Mouse (Mus musculus) urinary bladder, postnatal 10 days (tissue): ENCODE data around the gene Nme4.
A peak's percentile ranks its signal among the peaks of the same experiment; 100 is the strongest.
"Not testable (repeated sequence)": the region's sequence is repeated elsewhere in the genome, so short reads cannot be mapped to it uniquely, and the experiment has no call there.

Experiments
- DNase-seq: peaks from one replicate; pipeline ENCODE4 v3.0.0; 2022; ENCODE audit warnings: low spot score

Gene Nme4

GRCm38 (mm10) chr17:26114061-26114460 is 18.7 kb upstream of the Nme4 start:
- DNase-seq = no peak

DNA sequence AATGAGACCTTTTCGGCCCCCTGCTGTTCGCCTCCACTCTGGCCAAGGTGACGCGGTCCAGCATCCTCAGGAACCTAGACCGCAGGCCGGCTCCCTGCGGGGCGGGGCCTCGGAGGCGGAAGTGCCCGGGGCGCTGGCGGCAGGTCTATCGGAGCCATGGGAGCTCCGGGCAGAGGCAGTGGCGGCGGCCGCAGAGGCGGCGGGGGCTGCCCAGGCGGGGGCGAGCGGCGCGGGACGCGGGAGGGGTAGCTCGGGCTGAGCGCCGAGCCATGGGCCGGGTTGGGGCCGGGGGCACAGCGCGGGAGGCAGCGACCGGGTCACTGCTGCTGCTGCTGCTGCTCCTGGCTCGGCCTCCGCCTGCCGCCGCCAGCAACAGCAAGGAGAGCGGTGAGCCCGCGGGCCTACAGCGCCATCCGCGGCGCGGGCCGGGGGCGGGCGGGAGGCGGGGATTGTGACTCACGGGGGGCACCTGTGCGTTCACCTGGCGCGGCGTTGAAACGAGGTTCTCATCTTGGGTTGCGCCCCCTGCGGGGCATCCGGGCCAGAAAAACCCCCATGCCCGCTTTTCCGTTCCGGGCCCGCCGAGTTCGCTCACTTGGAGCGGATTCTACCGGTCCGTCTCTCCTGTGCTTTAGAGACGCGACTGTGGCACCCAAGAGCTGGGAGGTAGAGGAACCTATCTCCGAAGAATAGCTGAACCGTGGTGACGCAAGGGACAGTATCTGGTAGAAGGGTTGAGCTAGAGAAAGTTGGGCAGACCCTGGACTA is 18.0 kb upstream of the Nme4 start, which contains the start of gene Tmem8:
Tmem8 (plus strand) TSS at position 119 of the 768 bp plus-strand sequence.
- no peak for DNase-seq

GRCm38 (mm10) chr17:26112751-26113150 is 17.3 kb upstream of the Nme4 start:
- DNase-seq = no peak

DNA sequence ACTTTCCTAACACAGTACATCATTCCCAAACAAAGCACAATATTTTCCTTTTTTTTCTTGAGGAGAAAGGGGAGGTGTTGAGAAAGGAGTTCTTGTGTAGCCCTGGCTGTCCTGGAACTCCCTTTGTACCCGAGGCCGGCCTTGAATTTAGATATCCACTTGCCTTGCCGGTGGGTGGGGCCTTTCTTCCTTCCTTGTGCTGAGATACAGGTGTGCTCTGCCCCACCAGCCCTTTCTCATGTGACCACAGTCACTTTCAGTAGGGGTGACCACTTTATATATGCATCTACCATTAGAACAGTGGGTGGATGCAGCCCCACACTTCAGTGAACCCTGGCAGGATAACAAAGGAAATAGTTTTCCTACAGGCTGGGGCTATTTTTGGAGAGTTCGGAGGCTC is 16.3 kb upstream of the Nme4 start:
- no peak for DNase-seq

DNA sequence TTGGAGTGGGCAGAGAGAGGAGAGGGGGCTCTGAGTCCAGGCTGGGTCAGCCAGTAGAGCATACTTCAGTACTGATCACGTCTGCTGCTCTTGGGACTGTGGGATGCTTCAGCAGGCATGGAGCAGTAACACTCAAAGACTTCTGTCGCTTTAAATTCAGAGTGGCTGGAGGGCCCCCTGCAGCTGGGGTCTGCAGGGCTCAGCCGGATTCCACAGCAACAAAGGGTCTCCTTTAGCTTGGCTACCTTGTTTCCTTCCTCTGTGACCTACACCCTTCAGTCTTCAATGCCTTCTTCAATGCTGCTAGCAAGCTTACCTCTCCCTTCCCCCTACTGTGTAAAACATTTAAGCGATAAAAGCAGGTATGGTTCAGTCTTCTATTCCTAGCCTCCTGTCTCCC is 15.6 kb upstream of the Nme4 start:
- no peak for DNase-seq

GRCm38 (mm10) chr17:26110156-26110555 is 14.8 kb upstream of the Nme4 start:
- DNase-seq = no peak

DNA sequence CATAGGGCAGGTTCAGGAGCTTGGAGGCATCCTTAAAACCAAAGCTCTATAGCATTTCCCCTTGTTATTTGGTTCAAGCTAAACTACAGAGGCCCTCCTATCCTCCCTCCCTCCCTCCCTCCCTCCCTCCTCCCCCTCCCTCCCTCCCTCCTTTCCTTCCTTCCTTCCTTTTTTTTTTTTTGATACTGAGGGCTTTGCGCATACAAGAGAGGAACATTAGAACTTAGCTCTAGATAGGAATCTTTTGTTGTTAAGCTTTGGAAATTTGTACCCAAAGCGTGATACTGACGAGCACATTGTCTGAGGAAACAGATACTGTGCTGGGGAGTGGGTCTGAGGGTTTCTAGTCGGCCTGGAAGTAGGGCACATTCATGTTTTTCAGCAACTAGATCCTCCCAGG is 10.2 kb upstream of the Nme4 start:
- DNase-seq = no peak

DNA sequence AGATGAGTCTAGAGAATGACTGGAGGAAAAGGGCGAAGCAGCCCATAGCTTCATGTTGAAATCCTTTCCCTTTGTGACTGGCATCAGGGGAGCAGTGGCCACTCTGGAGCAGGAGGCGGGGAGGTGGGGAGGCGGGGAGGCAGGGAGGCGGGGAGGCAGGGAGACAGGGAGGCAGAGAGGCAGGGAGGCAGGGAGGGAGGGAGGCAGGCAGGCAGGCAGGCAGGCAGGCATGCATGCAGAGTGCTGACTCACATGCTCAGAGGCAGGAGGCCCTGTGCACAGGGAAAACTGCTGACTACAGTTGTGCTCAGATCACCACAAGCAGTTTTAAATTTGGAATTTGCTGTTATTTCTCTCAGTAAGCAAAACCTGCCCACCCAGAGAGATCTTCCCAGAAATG is 6.1 kb upstream of the Nme4 start:
- no peak for DNase-seq

DNA sequence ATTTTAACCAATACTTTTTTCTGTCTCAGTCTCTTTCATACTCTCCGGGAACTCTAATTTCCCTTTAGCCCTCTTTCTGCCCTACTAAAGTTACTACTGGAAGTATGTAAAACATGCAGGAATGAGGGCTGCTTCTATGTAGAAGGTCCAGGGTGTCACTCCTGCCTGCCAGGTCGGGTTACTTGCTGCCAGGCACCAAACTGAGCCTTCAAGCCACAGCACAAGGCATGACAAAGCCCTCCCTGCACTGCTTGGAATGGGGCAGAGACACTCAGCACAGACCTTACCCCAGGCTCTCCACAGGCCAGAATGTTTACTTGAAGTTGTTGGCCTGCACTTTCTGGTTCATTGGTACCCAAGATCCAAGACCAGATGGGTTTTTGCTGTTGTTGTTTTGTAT is 4.8 kb upstream of the Nme4 start:
- DNase-seq = no peak

DNA sequence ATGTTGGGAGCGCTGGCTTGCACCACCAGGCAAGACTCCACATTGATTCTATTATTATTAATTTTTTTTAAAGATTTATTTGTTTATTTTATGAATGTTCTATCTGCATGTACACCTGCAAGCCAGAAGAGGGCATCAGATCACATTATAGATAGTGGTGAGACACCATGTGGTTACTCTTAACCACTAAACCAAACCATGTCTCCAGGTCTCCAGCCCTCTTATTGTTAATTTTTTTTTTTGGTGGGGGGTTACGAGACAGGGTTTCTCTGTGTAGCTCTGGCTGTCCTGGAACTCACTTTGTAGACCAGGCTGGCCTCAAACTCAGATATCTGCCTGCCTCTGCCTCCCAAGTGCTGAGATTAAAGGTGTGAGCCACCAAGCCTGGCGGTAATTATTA is 3.9 kb upstream of the Nme4 start:
- not testable (repeated sequence) for DNase-seq

GRCm38 (mm10) chr17:26098461-26098860 is 3.1 kb upstream of the Nme4 start:
- no peak for DNase-seq

GRCm38 (mm10) chr17:26094531-26095110 is 781 bp downstream of the Nme4 start:
- no peak for DNase-seq

DNA sequence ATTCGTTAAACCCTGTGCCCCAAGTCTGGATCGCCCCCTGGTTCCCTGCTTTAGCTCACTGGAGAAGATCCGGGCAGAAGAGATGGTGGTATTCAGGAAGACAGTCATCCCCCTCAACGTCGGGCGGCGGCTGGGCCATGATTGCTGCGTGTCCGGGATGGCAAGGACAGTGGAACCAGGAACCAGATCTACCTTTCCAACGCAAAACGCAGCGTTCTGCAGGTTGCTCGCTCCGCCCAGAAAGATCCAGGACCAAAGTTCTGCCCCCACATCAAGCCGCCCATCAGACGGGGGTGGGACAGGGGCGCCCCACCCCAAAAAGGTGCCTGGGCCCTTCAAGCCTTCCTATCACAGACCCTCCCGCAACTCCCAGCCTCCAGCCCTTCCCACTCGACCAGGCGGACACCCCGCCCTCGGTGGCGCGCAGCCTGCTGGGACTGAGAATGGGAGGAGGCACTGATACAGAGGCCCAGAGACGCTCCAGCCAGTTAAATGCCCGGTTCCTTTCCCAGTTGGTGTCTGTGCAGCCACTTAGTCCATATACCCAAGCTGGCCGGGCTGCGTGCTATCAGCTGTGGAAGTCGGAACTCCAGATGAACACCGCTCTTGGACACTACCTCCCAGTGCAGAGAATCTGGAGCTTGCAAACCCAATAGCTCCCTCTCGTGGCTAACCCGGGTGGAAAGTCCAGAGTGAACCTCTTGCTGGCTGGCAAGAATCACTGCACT is 5.3 kb downstream of the Nme4 start, which contains the start of gene Decr2:
Decr2 (minus strand) TSS at position 433 of the 728 bp plus-strand sequence.
- peak; percentile 62 for DNase-seq

- no peak for DNase-seq
These were observed 8.3 kb downstream of the Nme4 start for GRCm38 (mm10) chr17:26087059-26087564.

DNA sequence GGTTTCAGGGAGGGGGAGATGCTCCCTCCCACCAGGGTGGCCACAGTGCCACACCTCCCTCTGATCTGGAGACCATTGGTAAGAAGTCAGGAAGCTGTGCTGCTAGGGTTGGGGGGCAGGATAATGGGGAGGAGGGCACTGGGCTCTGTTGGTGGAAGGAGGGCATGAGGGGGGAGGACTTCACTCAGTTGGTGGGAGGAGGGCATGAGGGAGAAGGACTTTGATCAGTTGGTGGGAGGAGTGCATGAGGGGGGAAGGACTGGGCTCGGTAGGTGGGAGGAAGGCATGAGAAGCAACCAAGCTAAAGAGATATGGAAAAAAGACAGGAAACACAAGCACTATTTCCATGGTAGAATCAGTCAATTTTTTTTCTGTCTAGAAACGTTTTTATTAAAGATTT is 14.5 kb downstream of the Nme4 start:
- no peak for DNase-seq

DNA sequence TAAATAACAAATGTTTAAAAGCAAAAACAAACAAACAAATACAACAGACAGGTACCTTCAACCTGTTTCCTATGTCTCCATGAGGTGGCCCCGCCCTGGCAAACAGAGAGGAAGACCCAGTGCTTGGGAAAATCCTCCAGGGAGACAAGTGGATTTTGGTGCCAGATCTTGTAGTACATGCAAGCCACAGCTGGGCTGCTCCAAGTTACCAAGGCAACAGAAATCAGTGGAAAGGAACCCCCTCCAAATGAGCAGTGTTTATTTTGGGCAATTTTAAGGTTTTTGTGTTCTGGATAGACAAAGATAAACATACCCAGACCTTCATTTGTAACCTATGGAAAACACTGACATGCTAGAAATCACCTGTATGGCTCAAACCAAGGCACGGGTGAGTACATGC is 16.6 kb downstream of the Nme4 start:
- no peak for DNase-seq

- DNase-seq = no peak
These were observed 20.2 kb downstream of the Nme4 start for GRCm38 (mm10) chr17:26075246-26075645.

DNA sequence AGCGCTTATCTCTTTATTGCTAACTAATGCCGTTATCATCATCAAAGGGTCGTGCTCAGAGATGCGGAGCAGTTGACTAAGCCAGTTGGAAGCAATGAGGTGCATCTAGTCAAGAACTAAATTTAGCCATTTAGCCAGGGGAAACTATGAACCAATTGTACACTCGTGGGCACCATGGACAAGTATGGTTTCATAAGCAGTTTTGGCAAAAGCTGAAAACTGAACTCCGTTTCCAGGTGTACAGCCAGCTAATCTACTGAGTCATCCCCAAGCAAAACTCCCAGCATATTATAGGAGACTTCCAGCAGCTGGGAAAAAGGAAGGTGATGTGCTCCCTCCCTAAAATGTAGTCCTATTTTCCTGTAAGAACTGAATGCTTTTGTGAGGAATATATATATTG is 25.3 kb downstream of the Nme4 start:
- DNase-seq = no peak

GRCm38 (mm10) chr17:26068831-26069739 is 26.3 kb downstream of the Nme4 start, which contains the start of gene Rab11fip3:
TSS of gene Rab11fip3 (minus strand) at chr17:26069555.
- DNase-seq = no peak

DNA sequence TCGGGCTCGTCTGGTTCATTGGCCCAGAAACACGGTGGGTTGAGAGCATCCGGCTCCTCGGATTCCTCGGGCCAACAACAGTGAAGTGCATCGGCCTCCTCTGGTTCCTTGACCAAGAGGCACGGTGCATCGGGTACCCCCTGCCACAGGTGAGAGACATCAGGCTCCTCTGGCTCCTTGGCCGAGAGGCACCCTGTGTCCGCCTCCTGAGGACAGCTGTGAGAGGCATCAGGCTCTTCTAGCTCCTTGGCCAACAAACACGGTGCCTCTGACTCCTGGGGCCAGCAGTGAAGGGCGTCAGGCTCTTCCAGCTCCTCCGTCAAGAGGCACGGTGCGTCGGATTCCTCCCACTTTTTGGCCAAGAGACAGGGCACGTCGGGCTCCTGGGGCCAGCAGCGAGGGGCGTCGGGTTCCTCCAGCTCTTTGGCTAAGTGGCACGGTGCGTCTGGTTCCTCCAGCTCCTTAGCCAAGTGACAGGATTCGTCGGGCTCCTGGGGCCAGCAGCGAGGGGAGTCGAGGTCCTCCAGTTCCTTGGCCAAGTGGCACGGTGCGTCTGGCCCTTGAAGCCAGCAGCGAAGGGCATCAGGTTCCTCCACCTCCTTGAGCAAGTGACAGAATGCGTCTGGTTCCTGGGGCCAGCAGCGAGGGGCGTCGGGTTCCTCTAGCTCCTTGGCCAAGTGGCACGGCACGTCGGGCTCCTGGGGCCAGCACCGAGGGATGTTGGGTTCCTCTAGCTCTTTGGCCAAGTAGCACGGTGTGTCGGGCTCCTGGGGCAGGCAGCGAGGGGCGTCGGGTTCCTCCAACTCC is 27.2 kb downstream of the Nme4 start:
- DNase-seq = no peak

DNA sequence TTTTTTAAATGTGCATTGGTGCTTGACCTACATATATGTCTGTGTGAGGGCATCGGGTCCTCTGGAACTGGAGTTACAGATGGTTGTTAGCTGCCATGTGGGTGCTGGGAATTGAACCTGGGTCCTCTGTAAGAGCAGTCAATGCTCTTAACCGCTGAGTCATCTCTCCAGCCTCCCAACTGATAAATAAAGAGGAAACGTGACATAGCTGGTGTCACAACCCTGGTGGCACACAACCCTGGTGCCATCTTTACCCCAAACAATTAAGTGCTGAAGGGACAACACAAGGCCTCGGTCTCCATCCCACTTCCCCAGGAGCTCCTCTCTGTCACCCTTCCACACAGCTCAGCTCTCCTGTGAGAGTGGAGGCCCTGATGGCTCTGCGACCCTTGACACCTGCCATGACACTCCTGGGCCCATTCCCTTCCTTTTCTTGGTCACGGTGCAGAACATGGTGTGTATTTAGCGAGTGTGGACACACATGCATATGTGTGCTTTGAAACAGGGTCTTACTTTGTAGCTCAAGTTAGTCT is 28.8 kb downstream of the Nme4 start:
- DNase-seq = no peak
